Mouse (Mus musculus): ENCODE results near the gene Plekho1. TPM values are rescaled to one million over a fixed set of nuclear protein-coding genes. Genes with fewer than 3 reads are reported as not detected.

The Plekho1 gene
- polyA plus RNA-seq, 1 experiment from 2014 or later: 264 TPM

Other genes starting within 250 kb of the Plekho1 start
- 16.5 to 26.6 TPM (median 17.3 TPM) in 3 replicates for gene Tars2, start 235.8 kb downstream of the Plekho1 start, polyA plus RNA-seq (2018)
- 15.5 to 19.9 TPM (median 19.3 TPM) in 3 replicates for gene Rprd2, start 177.1 kb downstream of the Plekho1 start, polyA plus RNA-seq (2018)
- 17.0 to 29.6 TPM (median 22.6 TPM) in 3 replicates for gene Prpf3, start 140.1 kb downstream of the Plekho1 start, polyA plus RNA-seq (2018)
- gene Mrps21, start 124.5 kb downstream of the Plekho1 start, polyA plus RNA-seq (2018): 241 to 288 TPM (median 280 TPM) in 3 replicates
- gene Ciart, start 113.8 kb downstream of the Plekho1 start, polyA plus RNA-seq (2018): 0.90 to 1.9 TPM (median 1.7 TPM) in 3 replicates
- gene BC028528, start 104.0 kb downstream of the Plekho1 start, polyA plus RNA-seq (2018): 76.4 to 139 TPM (median 117 TPM) in 3 replicates
- 49.5 to 102 TPM (median 98.0 TPM) in 3 replicates for gene Aph1a, start 102.0 kb downstream of the Plekho1 start, polyA plus RNA-seq (2018)
- not detected in 3 replicates for gene Car14, start 91.3 kb downstream of the Plekho1 start, polyA plus RNA-seq (2018)
- 40.1 to 196 TPM (median 80.7 TPM) in 3 replicates for gene Anp32e, start 66.8 kb downstream of the Plekho1 start, polyA plus RNA-seq (2018)
- 18.6 to 31.7 TPM (median 25.9 TPM) in 3 replicates for gene Vps45, start 62.5 kb upstream of the Plekho1 start, polyA plus RNA-seq (2018)
- 9.7 to 10.5 TPM (median 10.4 TPM) in 3 replicates for gene Otud7b, start 108.5 kb upstream of the Plekho1 start, polyA plus RNA-seq (2018)
- 1.2 to 2.4 TPM (median 1.8 TPM) in 3 replicates for gene Mtmr11, start 166.0 kb upstream of the Plekho1 start, polyA plus RNA-seq (2018)
- gene Sf3b4, start 176.3 kb upstream of the Plekho1 start, polyA plus RNA-seq (2018): 57.6 to 99.3 TPM (median 68.9 TPM) in 3 replicates
- gene Sv2a, start 185.2 kb upstream of the Plekho1 start, polyA plus RNA-seq (2018): 0.12 to 1.4 TPM (median 0.29 TPM) in 3 replicates
- gene Bola1, start 223.7 kb upstream of the Plekho1 start, polyA plus RNA-seq (2018): 5.3 to 18.4 TPM (median 17.6 TPM) in 3 replicates
- gene Hist2h2ab, start 223.9 kb upstream of the Plekho1 start, polyA plus RNA-seq (2018): not detected in 3 replicates
- not detected in 3 replicates for gene Hist2h2ac, start 224.9 kb upstream of the Plekho1 start, polyA plus RNA-seq (2018)
- 5.7 to 13.3 TPM (median 6.8 TPM) in 3 replicates for gene Hist2h2be, start 225.1 kb upstream of the Plekho1 start, polyA plus RNA-seq (2018)
- 2.4 to 4.9 TPM (median 3.8 TPM) in 3 replicates for gene Hist2h3c2, start 243.1 kb upstream of the Plekho1 start, polyA plus RNA-seq (2018)
- gene Hist2h2aa2, start 244.3 kb upstream of the Plekho1 start, polyA plus RNA-seq (2018): 57.1 to 112 TPM (median 105 TPM) in 3 replicates
- 24.8 to 42.2 TPM (median 31.8 TPM) in 3 replicates for gene Hist2h2aa1, start 249.5 kb upstream of the Plekho1 start, polyA plus RNA-seq (2018)

All from macrophage (primary cell).